Mouse (Mus musculus): Measurements from ENCODE around the gene Gfm1.

GRCm38 (mm10) chr3:67515274-67515801, 85.4 kb downstream of the Gfm1 start, which contains the start of gene Rarres1:
- TF ChIP-seq POLR2A (IDR thresholded peaks at IDR 0.05; ENCODE audit: borderline replicate concordance, extremely low read depth, insufficient read depth, insufficient read length, poor library complexity, severe bottlenecking) (no peak), CTCF (IDR thresholded peaks at IDR 0.05; ENCODE audit: borderline replicate concordance, extremely low read depth, insufficient read depth, insufficient read length) (peak; percentile 26; the same call in 1 of the 2 replicates)

All from brain, embryonic 14.5 days (tissue).